ENCODE assay signal across 32 mouse cellular contexts in genomic region chr13:77412829-77413228, GRCm38 (mm10).
"Had no signal": no experiment of that assay in that cellular context is flagged by ENCODE, and none has a peak within 500 bp of the region (broad histone marks: within the 10 kb centered on the region; RNA-seq: fewer than 3 reads in every experiment).

No protein-coding gene starts in this region.

- H3K27ac ChIP-seq: limb, embryonic 10.5 days; limb, embryonic 12.5 days; limb, embryonic 13.5 days; limb, embryonic 15.5 days; liver, embryonic 12.5 days; liver, embryonic 13.5 days; liver, embryonic 14.5 days; liver, embryonic 15.5 days; lung, embryonic 15.5 days; macrophage; midbrain, embryonic 10.5 days; midbrain, embryonic 12.5 days; midbrain, embryonic 13.5 days; midbrain, embryonic 15.5 days; neural tube, embryonic 12.5 days had no signal

- H3K9me3 ChIP-seq: limb, embryonic 10.5 days; limb, embryonic 12.5 days; limb, embryonic 13.5 days; limb, embryonic 15.5 days; liver, embryonic 12.5 days; liver, embryonic 13.5 days; liver, embryonic 15.5 days; lung, embryonic 15.5 days; midbrain, embryonic 10.5 days; midbrain, embryonic 12.5 days; midbrain, embryonic 13.5 days; midbrain, embryonic 15.5 days; neural tube, embryonic 12.5 days had no signal

- H3K4me1 ChIP-seq: limb, embryonic 10.5 days; limb, embryonic 15.5 days; liver, embryonic 12.5 days; liver, embryonic 13.5 days; liver, embryonic 15.5 days; lung, embryonic 15.5 days; megakaryocyte, embryonic 14.5 days; midbrain, embryonic 15.5 days; neural tube, embryonic 12.5 days had no signal

- ATAC-seq: liver, embryonic 12.5 days; liver, postnatal 0 days; lung, postnatal 0 days; midbrain, embryonic 13.5 days; midbrain, embryonic 15.5 days; midbrain, embryonic 16.5 days had no signal

- H3K36me3 ChIP-seq: limb, embryonic 10.5 days; limb, embryonic 12.5 days; limb, embryonic 13.5 days; limb, embryonic 15.5 days; liver, embryonic 12.5 days; liver, embryonic 13.5 days; liver, embryonic 15.5 days; lung, embryonic 15.5 days; midbrain, embryonic 10.5 days; midbrain, embryonic 12.5 days; midbrain, embryonic 13.5 days; midbrain, embryonic 15.5 days; neural tube, embryonic 12.5 days had no signal

- H3K9ac ChIP-seq: limb, embryonic 12.5 days; limb, embryonic 13.5 days; limb, embryonic 15.5 days; liver, embryonic 12.5 days; liver, embryonic 13.5 days; liver, embryonic 14.5 days; liver, embryonic 15.5 days; liver, postnatal 0 days; lung, embryonic 14.5 days; lung, embryonic 15.5 days; midbrain, embryonic 12.5 days; midbrain, embryonic 13.5 days; midbrain, embryonic 15.5 days; neural tube, embryonic 12.5 days had no signal

- H3K4me3 ChIP-seq: limb, embryonic 10.5 days; limb, embryonic 12.5 days; limb, embryonic 13.5 days; limb, embryonic 15.5 days; liver, embryonic 12.5 days; liver, embryonic 13.5 days; liver, embryonic 15.5 days; lung, embryonic 15.5 days; megakaryocyte, embryonic 14.5 days; midbrain, embryonic 10.5 days; midbrain, embryonic 12.5 days; midbrain, embryonic 13.5 days; midbrain, embryonic 15.5 days; myocyte; neural tube, embryonic 12.5 days had no signal

- DNase-seq: left cerebral cortex, postnatal 4 days; liver; liver, embryonic 13.5 days; liver, postnatal 0 days; lung, adult 18-20 months; lung, adult 2 months; lung, embryonic 14.5 days; lung, postnatal 10 days; lung, postnatal 14 days; lung, postnatal 36 days; lung, postnatal 4 days; midbrain, embryonic 14.5 days had no signal

- H3K4me2 ChIP-seq: limb, embryonic 12.5 days; limb, embryonic 13.5 days; limb, embryonic 15.5 days; liver, embryonic 11.5 days; liver, embryonic 12.5 days; liver, embryonic 13.5 days; liver, embryonic 15.5 days; lung, embryonic 14.5 days; lung, embryonic 15.5 days; midbrain, embryonic 11.5 days; midbrain, embryonic 12.5 days; midbrain, embryonic 13.5 days; midbrain, embryonic 15.5 days; neural tube, embryonic 12.5 days had no signal

- H3K27me3 ChIP-seq: limb, embryonic 12.5 days; limb, embryonic 13.5 days; limb, embryonic 15.5 days; liver, embryonic 12.5 days; liver, embryonic 13.5 days; liver, embryonic 15.5 days; lung, embryonic 15.5 days; megakaryocyte, embryonic 14.5 days; midbrain, embryonic 12.5 days; midbrain, embryonic 13.5 days; midbrain, embryonic 15.5 days; neural tube, embryonic 12.5 days had no signal
